Mouse (Mus musculus) limb, embryonic 14.5 days (tissue): ENCODE data around the gene Lgmn. TPM values are rescaled to one million over a fixed set of nuclear protein-coding genes. Genes with fewer than 3 reads are reported as not detected.

Source experiments
- ATAC-seq: fragments of 200-750 bp; cut with Nextera tagmentation; 2 replicates; pipeline ENCODE4 v1.8.0; 2017; ENCODE audit warnings: low read depth, moderate number of reproducible peaks, moderate TSS enrichment; ENCODE audit not compliant: low FRiP score
- DNase-seq: peaks from one replicate; pipeline ENCODE4 v3.0.0-alpha.2; 2015; ENCODE audit warnings: low spot score
- H3K27ac ChIP-seq: fragments of 300-500 bp; sonication (generic); replicated peaks from 2 replicates; pipeline ENCODE4 v1.5.1; 2014; ENCODE audit warnings: low read depth, mild to moderate bottlenecking, low read length, moderate library complexity, mixed read lengths
- H3K27me3 ChIP-seq: fragments of 300-500 bp; sonication (generic); 2 replicates; pipeline ENCODE4 v1.6.1; 2014; ENCODE audit warnings: low read length, mixed read lengths; ENCODE audit not compliant: control insufficient read depth, insufficient read depth
- H3K36me3 ChIP-seq: fragments of 300-500 bp; sonication (generic); 2 replicates; pipeline ENCODE4 v1.6.1; 2014; ENCODE audit warnings: mild to moderate bottlenecking, low read length, moderate library complexity, mixed read lengths; ENCODE audit not compliant: control insufficient read depth, insufficient read depth
- H3K4me1 ChIP-seq: fragments of 300-500 bp; sonication (generic); 2 replicates; pipeline ENCODE4 v1.6.1; 2014; ENCODE audit warnings: antibody characterized with exemption, low read length, mixed read lengths; ENCODE audit not compliant: control insufficient read depth, insufficient read depth
- H3K4me2 ChIP-seq: fragments of 300-500 bp; sonication (generic); replicated peaks from 2 replicates; pipeline ENCODE4 v1.6.1; 2014; ENCODE audit warnings: low read depth, mild to moderate bottlenecking, low read length, moderate library complexity; ENCODE audit not compliant: severe bottlenecking
- H3K4me3 ChIP-seq: fragments of 300-500 bp; sonication (generic); replicated peaks from 2 replicates; pipeline ENCODE4 v1.5.1; 2014; ENCODE audit warnings: low read length
- H3K9ac ChIP-seq: fragments of 300-500 bp; sonication (generic); 2 replicates; pipeline ENCODE4 v1.6.1; 2014; ENCODE audit warnings: mild to moderate bottlenecking, low read depth, low read length, moderate library complexity; ENCODE audit not compliant: severe bottlenecking
- H3K9me3 ChIP-seq: fragments of 300-500 bp; sonication (generic); 2 replicates; pipeline ENCODE4 v1.6.1; 2016; ENCODE audit warnings: low read length; ENCODE audit not compliant: control insufficient read depth
- POLR2A ChIP-seq: fragments of 200-500 bp; IDR thresholded peaks from 2 replicates; pipeline ENCODE4 v1.8.0; 2012; ENCODE audit warnings: inconsistent platforms, mild to moderate bottlenecking, moderate library complexity, borderline replicate concordance; ENCODE audit not compliant: insufficient read depth, insufficient read length; ENCODE audit errors: extremely low read depth
- WGBS: fragments of 180-500 bp; shearing (Covaris S2); extraction: QIAGEN DNeasy Blood & Tissue Kit; methylation state at CpG from one replicate; pipeline ENCODE4 v1.1.7; 2014; 5-methylcytosine and 5-hydroxymethylcytosine counted together
- polyA plus RNA-seq, 2 experiments: library from polyadenylated mRNA; depleted of rRNA in 1 of 2; stranded (reverse) in 1 of 2; unstranded in 1 of 2; fragments of >200 nt; fragmentation: Nextera tagmentation in 1 of 2; extraction: Ambion mirVana in 1 of 2; gene quantifications; 2 replicates each; pipeline versions ENCODE4 v1.2.1 to v1.2.3; 2012 to 2014

Gene Lgmn
- polyA plus RNA-seq, 2 experiments: 78.7 to 105 TPM

DNA sequence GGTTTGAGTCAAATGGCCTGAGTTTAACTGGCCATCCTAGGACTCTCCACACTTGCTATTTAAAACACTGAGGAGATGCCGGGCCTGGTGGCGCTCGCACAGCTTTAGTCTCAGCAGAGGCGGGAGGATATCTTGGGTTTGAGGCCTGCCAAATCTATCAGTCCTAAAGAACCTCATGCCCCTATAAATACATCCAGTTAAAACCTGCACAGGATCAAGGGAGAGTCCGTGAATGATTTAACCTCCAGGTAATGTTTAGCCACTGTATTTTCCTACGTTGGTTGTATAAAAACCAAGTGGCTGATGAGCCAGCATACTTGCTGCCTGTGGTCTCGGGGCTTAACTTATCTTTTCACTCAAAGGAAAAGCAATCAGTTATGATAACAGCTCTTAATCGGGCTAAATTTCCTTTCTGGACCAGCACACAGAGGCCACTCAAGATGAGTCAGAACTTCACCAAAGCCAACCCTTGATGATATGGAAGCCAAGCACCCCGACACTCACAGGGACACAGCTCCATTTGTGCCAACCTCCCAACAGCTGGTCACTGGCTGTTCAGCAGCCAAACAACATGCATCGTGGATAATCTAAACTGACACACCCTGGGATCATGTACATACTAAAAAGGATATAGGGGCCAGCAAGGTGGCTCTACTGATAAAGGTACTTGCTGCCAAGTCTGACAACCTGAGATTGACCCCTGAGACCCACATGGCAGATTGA lies 19.3 kb downstream of the Lgmn start:
- Histone ChIP-seq H3K4me3 (no peak overlapping the region), H3K27ac (no peak overlapping the region), H3K9ac (no peak overlapping the region), H3K4me2 (no peak overlapping the region), H3K36me3 (0 out of 2 replicates have a peak, but pooled peaks cover 4% of the 10 kb centered on the region), H3K27me3 (no peaks in the 10 kb centered on the region), H3K9me3 (no peaks in the 10 kb centered on the region), H3K4me1 (0 out of 2 replicates have a peak, but pooled peaks cover 3% of the 10 kb centered on the region)
- DNase-seq (no peak), ATAC-seq (no peak)
- 90% methylated on average over 10 of the region's 10 CpGs for WGBS
- TF ChIP-seq POLR2A: no peak

- 79% methylated on average over 3 of the region's 3 CpGs for WGBS
- H3K9ac ChIP-seq: no peak overlapping the region
- ATAC-seq (no peak), DNase-seq (no peak)
- TF ChIP-seq POLR2A: no peak
- H3K9me3 ChIP-seq: no peaks in the 10 kb centered on the region
- no peak overlapping the region for H3K4me2 ChIP-seq
- H3K27me3 ChIP-seq: no peaks in the 10 kb centered on the region
- H3K36me3 ChIP-seq: peaks cover 6% of the 10 kb centered on the region; the same call in 1 of the 2 replicates
- no peak overlapping the region for H3K4me3 ChIP-seq
- no peak overlapping the region for H3K27ac ChIP-seq
- H3K4me1 ChIP-seq: 0 out of 2 replicates have a peak, but pooled peaks cover 3% of the 10 kb centered on the region
Measured at GRCm38 (mm10) chr12:102419544-102419943, 20.1 kb downstream of the Lgmn start.

- no peak for DNase-seq
- Histone ChIP-seq H3K4me1 (0 out of 2 replicates have a peak, but pooled peaks cover 3% of the 10 kb centered on the region), H3K27me3 (no peaks in the 10 kb centered on the region), H3K27ac (no peak overlapping the region), H3K4me2 (no peak overlapping the region), H3K9ac (no peak overlapping the region), H3K9me3 (no peaks in the 10 kb centered on the region), H3K36me3 (peaks cover 4% of the 10 kb centered on the region; the same call in 1 of the 2 replicates), H3K4me3 (no peak overlapping the region)
- ATAC-seq: no peak
- no peak for TF ChIP-seq POLR2A
- WGBS: 90% methylated on average over 6 of the region's 6 CpGs
Measured at GRCm38 (mm10) chr12:102417701-102418100, 21.9 kb downstream of the Lgmn start.

GRCm38 (mm10) chr12:102416955-102417510 lies 22.6 kb downstream of the Lgmn start:
- 0 out of 2 replicates have a peak, but pooled peaks have one; percentile 2 for ATAC-seq
- Histone ChIP-seq H3K4me2 (no peak overlapping the region), H3K4me3 (no peak overlapping the region), H3K4me1 (0 out of 2 replicates have a peak, but pooled peaks cover 3% of the 10 kb centered on the region), H3K27me3 (no peaks in the 10 kb centered on the region), H3K9ac (no peak overlapping the region), H3K9me3 (no peaks in the 10 kb centered on the region), H3K27ac (no peak overlapping the region), H3K36me3 (peaks cover 3% of the 10 kb centered on the region; the same call in 1 of the 2 replicates)
- TF ChIP-seq POLR2A: no peak
- no peak for DNase-seq
- 81% methylated on average over 7 of the region's 7 CpGs for WGBS

- 46% methylated on average over 7 of the region's 7 CpGs for WGBS
- H3K36me3 ChIP-seq: peaks cover 3% of the 10 kb centered on the region; the same call in 1 of the 2 replicates
- no peak overlapping the region for H3K4me3 ChIP-seq
- no peak overlapping the region for H3K4me2 ChIP-seq
- TF ChIP-seq POLR2A: no peak
- H3K27ac ChIP-seq: no peak overlapping the region
- H3K27me3 ChIP-seq: no peaks in the 10 kb centered on the region
- ATAC-seq (peak; percentile 84), DNase-seq (peak; percentile 37)
- H3K4me1 ChIP-seq: 0 out of 2 replicates have a peak, but pooled peaks cover 3% of the 10 kb centered on the region
- H3K9me3 ChIP-seq: no peaks in the 10 kb centered on the region
- H3K9ac ChIP-seq: no peak overlapping the region
Measured at GRCm38 (mm10) chr12:102416391-102416837, 23.2 kb downstream of the Lgmn start.
